Mouse (Mus musculus) natural killer cell, adult 2 months (primary cell): ENCODE measurements around the gene Ptpre.
A peak's percentile ranks its signal among the peaks of the same experiment; 100 is the strongest.
"Not testable (repeated sequence)": the region's sequence is repeated elsewhere in the genome, so short reads cannot be mapped to it uniquely, and the experiment has no call there.

ENCODE experiments used
- DNase-seq, 2 experiments: peaks; one replicate each; pipeline ENCODE4 v3.0.0; 2022; ENCODE audit warnings: low spot score in 2 of 2

Gene Ptpre

GRCm38 (mm10) chr7:135689396-135689795, 152.1 kb downstream of the Ptpre start:
- DNase-seq = no peak

DNA sequence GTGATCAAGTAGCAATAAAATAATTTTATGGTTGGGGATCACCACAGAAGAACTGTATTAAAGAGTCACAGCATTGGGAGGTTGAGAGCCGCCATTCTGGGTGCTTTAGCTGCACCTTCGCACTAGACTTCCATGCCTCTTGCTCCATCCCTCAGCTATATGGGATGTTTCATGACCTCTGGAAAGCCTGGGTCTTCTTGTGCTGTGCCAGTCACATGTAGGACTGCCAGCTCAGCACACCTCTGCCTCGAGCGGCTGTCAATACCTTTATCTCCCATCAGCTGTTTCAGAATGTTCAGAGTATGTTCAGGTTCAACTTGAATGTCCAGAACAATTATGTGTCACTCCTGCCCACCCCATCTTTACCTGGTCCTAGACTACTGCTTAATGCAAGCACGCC, 154.7 kb downstream of the Ptpre start:
- no peak for DNase-seq

GRCm38 (mm10) chr7:135694130-135694529, 156.8 kb downstream of the Ptpre start:
- no peak for DNase-seq

GRCm38 (mm10) chr7:135694796-135695195, 157.5 kb downstream of the Ptpre start:
- DNase-seq = no peak

GRCm38 (mm10) chr7:135696127-135696526, 158.8 kb downstream of the Ptpre start:
- DNase-seq = no peak

DNA sequence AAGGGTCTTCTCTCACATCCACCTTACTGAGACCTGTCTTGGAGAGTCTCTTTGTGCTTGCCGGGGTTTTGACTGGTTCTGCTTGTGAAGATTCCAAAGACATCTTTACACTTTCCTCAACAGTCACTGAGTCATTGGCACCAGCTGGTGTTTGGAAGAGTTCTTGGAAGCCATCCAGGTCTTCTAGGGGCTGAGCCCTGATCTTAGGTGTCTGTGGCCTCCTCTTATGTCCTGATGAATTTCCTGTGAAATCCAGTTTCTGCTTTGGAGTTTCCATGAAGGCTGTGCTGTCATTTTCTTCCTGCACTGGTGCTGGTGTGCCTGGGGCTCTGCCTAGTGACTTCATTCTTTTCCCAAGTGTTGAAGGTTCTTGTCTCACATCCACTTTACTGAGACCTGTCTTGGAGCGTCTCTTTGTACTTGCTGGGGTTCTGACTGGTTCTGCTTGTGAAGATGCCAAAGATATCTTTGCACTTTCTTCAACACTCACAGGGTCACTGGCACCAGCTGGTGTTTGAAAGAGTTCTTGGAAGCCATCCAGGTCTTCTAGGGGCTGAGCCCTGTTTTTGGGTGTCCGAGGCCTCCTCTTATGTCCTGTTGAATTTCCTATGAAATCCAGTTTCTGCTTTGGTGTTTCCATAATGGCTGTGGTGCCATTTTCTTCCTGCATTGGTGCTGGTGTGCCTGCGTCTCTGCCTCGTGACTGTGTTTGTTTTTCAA, 159.9 kb downstream of the Ptpre start:
- not testable (repeated sequence) for DNase-seq

- no peak for DNase-seq
Measured at GRCm38 (mm10) chr7:135698362-135698761, 161.1 kb downstream of the Ptpre start.

GRCm38 (mm10) chr7:135699351-135699750, 162.1 kb downstream of the Ptpre start:
- not testable (repeated sequence) for DNase-seq

DNA sequence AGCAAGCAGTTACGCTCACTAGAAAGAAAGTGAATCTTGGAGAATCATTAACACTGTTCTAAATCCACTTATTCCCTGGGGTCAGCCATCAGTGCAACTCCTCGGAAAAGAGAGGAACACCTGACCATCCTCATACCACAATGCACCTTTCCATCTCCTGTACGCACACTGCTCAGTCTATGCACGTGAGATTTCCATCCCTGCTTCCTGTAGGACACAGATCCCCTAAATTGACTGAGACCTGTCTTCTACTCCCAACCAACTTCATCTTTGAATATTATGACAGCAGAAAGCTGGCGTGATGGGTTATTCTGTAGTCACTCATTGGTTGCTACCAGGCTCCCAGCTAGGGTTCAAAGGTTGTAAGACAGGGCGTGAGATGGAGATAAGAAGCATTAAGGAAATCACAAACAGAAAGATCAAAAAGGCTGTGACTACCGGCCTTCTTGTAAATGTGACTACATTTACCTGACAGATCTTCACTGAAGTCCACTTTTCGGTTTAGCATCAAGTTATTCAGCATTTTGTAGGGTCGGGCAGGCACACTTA, 166.4 kb downstream of the Ptpre start:
- no peak for DNase-seq

GRCm38 (mm10) chr7:135704251-135704650, 167.0 kb downstream of the Ptpre start:
- DNase-seq = no peak

- DNase-seq = no peak
Measured at GRCm38 (mm10) chr7:135705083-135705482, 167.8 kb downstream of the Ptpre start.

DNA sequence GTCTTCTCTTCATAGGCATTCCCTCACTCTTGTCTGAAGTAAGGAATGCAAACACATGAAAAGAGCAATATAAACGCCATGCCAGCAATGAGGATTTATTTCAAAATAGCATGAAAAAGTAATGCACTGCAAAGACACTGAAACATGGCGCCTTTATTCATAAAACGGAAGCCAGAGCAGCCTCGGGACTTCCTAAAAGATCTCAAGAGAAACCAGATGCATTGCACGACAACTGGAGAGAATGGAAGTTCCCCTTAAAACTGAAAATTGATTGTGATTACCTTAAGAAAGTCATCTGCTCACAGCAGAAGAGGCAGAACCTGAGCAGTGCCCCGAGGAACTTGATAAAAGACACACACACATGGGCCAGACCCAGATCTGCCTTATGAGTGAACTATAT, 168.5 kb downstream of the Ptpre start:
- DNase-seq = no peak

DNA sequence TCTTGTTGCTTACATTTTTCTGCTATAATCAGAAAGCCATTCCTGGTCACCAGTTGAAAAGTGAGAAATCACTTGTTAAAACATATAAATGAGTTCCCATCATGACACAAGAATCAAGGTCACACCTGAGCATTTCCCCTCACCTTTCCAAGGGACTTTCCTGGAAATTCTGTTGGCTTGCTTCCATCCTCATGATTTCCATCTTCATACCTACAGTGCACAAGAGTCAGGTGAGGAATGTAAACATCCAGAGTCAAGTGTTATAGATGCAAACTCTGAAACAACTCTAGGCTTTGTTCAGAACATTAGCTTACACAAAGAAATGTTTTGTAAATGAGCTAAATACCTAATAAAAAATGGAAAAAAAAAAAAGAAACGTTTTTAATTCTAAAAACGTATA, 173.4 kb downstream of the Ptpre start:
- DNase-seq = no peak

- DNase-seq = no peak
Measured at GRCm38 (mm10) chr7:135712534-135712933, 175.3 kb downstream of the Ptpre start.

- DNase-seq = no peak
Measured at GRCm38 (mm10) chr7:135713326-135713725, 176.0 kb downstream of the Ptpre start.

GRCm38 (mm10) chr7:135715166-135715565, 177.9 kb downstream of the Ptpre start:
- DNase-seq = no peak

DNA sequence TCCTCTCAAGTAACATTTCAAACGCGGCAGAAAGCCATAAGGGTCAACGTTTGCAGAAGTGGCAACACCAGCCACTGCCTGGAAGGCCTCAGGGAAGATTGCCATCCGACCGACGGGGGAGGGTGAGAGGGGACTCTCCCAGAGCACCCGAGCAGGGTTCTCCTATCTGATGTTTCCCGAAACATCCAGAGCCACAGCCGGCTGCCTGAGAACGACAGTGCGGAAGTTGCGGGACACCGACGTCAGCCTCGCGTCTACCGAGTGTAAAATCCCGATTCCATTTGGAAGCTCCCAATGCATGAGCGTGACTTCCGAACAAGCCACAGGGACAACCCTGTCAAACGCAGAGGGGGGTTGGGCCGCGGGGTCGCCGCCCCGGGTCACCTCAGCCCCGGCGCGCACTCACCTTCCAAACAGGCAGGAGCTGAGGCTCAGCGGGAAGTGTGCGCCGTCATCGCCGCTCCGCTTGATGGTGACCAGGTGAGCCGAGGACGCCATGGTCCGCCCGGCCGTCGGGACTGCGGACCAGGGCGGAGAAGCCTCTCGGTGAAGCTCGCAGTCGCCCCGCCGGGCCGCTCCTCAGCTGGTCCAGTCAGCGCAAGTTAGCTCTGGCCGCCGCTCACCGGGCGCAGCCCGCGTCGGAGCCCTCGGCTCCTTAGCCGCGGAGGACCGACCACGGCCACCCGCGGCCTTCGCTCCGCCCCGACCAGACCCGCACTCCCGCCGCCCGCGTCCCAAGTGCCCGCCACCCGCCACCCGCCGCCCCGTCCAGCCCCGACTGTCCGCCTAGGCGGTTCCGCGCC, 178.6 kb downstream of the Ptpre start, which contains the start of gene Mki67:
Gene Mki67, minus strand, starts transcription at position 720 of the 803 bp plus-strand sequence.
- DNase-seq = no peak

GRCm38 (mm10) chr7:135716445-135716877, 179.2 kb downstream of the Ptpre start:
- DNase-seq = peak; percentile 85 to 88

- DNase-seq = no peak
Measured at GRCm38 (mm10) chr7:135716968-135717557, 179.8 kb downstream of the Ptpre start.

DNA sequence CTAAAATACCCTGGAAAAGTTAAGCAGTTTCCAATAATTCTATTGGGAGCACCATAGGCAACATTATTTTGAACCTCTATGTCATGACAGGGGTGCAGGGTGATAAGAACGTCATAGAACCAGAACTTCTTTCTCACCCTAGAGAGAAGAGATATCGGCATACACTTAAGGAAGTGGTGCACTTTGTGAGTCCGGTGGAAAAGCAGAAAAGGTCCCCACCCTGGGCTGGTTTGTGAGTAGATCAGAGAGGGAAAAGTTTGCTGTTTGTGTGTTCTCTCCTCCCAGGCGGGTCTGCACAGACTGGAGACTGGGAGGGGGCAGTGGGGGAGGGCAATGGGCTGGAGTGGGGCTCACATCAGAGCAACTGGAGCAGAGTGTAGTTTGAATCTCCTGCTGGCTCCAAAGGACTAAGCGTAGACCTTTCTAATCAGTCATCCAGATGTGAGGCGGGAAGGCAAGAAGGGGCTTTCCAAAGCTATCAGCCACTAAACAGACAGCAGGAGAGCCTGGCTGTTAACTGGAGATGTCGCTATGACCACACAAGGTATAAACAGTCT, 184.2 kb downstream of the Ptpre start:
- DNase-seq = no peak

- DNase-seq = no peak
Measured at GRCm38 (mm10) chr7:135722011-135722838, 184.9 kb downstream of the Ptpre start.
